Mouse (Mus musculus) kidney, embryonic 14.5 days (tissue): Measurements from ENCODE around the gene Mvd. TPM values are rescaled to one million over a fixed set of nuclear protein-coding genes. Genes with fewer than 3 reads are reported as not detected.

Source experiments
- ATAC-seq: fragments of 200-750 bp; cut with Nextera tagmentation; 2 replicates; pipeline ENCODE4 v1.8.0; 2017; ENCODE audit warnings: moderate number of reproducible peaks, mild to moderate bottlenecking, moderate TSS enrichment, moderate library complexity; ENCODE audit not compliant: low FRiP score, low TSS enrichment
- H3K27ac ChIP-seq: fragments of 300-500 bp; sonication (generic); 2 replicates; pipeline ENCODE4 v1.5.1; 2014; ENCODE audit warnings: low read depth, mild to moderate bottlenecking, low read length, moderate library complexity, mixed read lengths
- H3K27me3 ChIP-seq: fragments of 300-500 bp; sonication (generic); 2 replicates; pipeline ENCODE4 v1.6.1; 2014; ENCODE audit warnings: mild to moderate bottlenecking, low read length; ENCODE audit not compliant: control insufficient read depth, insufficient read depth
- H3K36me3 ChIP-seq: fragments of 300-500 bp; sonication (generic); 2 replicates; pipeline ENCODE4 v1.6.1; 2014; ENCODE audit warnings: low read length, mixed read lengths; ENCODE audit not compliant: control insufficient read depth, insufficient read depth
- H3K4me1 ChIP-seq: fragments of 300-500 bp; sonication (generic); 2 replicates; pipeline ENCODE4 v1.6.1; 2014; ENCODE audit warnings: low read length, mixed read lengths; ENCODE audit not compliant: control insufficient read depth, insufficient read depth
- H3K4me2 ChIP-seq: fragments of 300-500 bp; sonication (generic); replicated peaks from 2 replicates; pipeline ENCODE4 v1.6.1; 2014; ENCODE audit warnings: low read depth, mild to moderate bottlenecking, low read length
- H3K4me3 ChIP-seq: fragments of 300-500 bp; sonication (generic); 2 replicates; pipeline ENCODE4 v1.5.1; 2014; ENCODE audit warnings: mild to moderate bottlenecking, low read length
- H3K9ac ChIP-seq: fragments of 300-500 bp; sonication (generic); 2 replicates; pipeline ENCODE4 v1.6.1; 2014; ENCODE audit warnings: low read depth, mild to moderate bottlenecking, low read length, moderate library complexity
- H3K9me3 ChIP-seq: fragments of 300-500 bp; sonication (generic); 2 replicates; pipeline ENCODE4 v1.6.1; 2016; ENCODE audit warnings: low read length; ENCODE audit not compliant: control insufficient read depth
- WGBS: fragments of 180-500 bp; shearing (Covaris S2); extraction: QIAGEN DNeasy Blood & Tissue Kit; methylation state at CpG from one replicate; pipeline ENCODE4 v1.1.7; 2014; 5-methylcytosine and 5-hydroxymethylcytosine counted together
- polyA plus RNA-seq: library from polyadenylated mRNA; unstranded; fragments of >200 nt; fragmentation: Nextera tagmentation; extraction: Ambion mirVana; gene quantifications from 2 replicates; pipeline ENCODE4 v1.2.1, GENCODE M21; 2014

Gene Mvd
- polyA plus RNA-seq, 1 experiment from 2014 or later = 36.1 TPM

GRCm38 (mm10) chr8:122423659-122424058 lies 19.6 kb downstream of the Mvd start:
- WGBS = 47% methylated on average over 5 of the region's 5 CpGs
- Histone ChIP-seq H3K9me3 (no peaks in the 10 kb centered on the region), H3K4me3 (no peak overlapping the region), H3K4me1 (no peaks in the 10 kb centered on the region), H3K9ac (no peak overlapping the region), H3K27me3 (no peaks in the 10 kb centered on the region), H3K36me3 (peaks cover 8% of the 10 kb centered on the region), H3K4me2 (no peak overlapping the region), H3K27ac (no peak overlapping the region)
- ATAC-seq = 0 out of 2 replicates have a peak, but pooled peaks have one; percentile 21

GRCm38 (mm10) chr8:122423217-122423616 lies 20.0 kb downstream of the Mvd start:
- Histone ChIP-seq H3K9me3 (no peaks in the 10 kb centered on the region), H3K9ac (no peak overlapping the region), H3K4me1 (no peaks in the 10 kb centered on the region), H3K36me3 (peaks cover 12% of the 10 kb centered on the region), H3K27me3 (no peaks in the 10 kb centered on the region), H3K27ac (no peak overlapping the region), H3K4me2 (no peak overlapping the region), H3K4me3 (no peak overlapping the region)
- no peak for ATAC-seq
- WGBS = 86% methylated on average over 24 of the region's 24 CpGs

GRCm38 (mm10) chr8:122421376-122422070 lies 21.7 kb downstream of the Mvd start, which contains the start of gene Il17c:
Il17c (plus strand) TSS chr8:122422020.
- H3K27ac ChIP-seq = no peak within 1 kb of the TSS
- no peaks in the 10 kb centered on the region for H3K4me1 ChIP-seq
- no peaks in the 10 kb centered on the region for H3K27me3 ChIP-seq
- no peaks in the 10 kb centered on the region for H3K9me3 ChIP-seq
- H3K4me3 ChIP-seq = no peak within 1 kb of the TSS
- peaks cover 28% of the 10 kb centered on the region for H3K36me3 ChIP-seq
- H3K9ac ChIP-seq = no peak within 1 kb of the TSS
- no peak for ATAC-seq
- WGBS = 80% methylated on average over 14 of the region's 14 CpGs
- H3K4me2 ChIP-seq = no peak within 1 kb of the TSS

DNA sequence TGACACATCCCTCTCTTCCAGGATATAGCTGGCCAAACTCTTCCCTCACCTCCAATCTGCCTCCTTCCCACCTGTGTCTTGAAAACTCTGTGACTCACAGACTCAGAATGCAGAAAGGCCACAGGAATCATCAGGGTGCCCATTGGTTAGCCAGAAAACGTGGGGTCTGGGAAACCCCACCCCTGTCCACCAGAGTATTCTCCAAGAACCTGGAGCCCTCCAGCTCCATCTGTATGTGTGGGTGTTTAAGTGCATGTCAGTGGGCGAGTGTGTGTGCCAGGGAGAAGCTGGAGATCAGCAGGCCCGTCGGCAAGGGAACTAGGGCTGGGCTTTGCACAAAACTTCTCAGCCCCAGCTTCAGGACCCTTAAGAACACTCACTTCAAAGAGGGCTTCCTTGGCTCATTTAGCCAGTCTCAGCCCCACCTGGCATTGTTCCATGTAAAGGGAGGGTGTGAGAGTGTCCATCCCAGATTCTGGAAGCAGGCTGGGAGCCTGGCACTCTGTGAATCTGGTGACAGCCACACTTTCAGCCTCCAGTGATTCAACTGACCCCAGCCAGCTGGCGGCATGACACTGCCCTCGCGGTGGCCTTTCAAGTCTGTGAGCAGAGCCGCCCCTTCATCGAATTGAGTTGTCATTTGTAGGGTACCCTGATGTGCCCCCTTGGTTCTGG lies 23.2 kb downstream of the Mvd start:
- no peak overlapping the region for H3K4me2 ChIP-seq
- no peaks in the 10 kb centered on the region for H3K4me1 ChIP-seq
- peaks cover 40% of the 10 kb centered on the region for H3K36me3 ChIP-seq
- H3K27me3 ChIP-seq = no peaks in the 10 kb centered on the region
- no peaks in the 10 kb centered on the region for H3K9me3 ChIP-seq
- H3K4me3 ChIP-seq = no peak overlapping the region
- H3K27ac ChIP-seq = no peak overlapping the region
- no peak overlapping the region for H3K9ac ChIP-seq
- ATAC-seq = no peak
- WGBS = 65% methylated on average over 9 of the region's 9 CpGs

DNA sequence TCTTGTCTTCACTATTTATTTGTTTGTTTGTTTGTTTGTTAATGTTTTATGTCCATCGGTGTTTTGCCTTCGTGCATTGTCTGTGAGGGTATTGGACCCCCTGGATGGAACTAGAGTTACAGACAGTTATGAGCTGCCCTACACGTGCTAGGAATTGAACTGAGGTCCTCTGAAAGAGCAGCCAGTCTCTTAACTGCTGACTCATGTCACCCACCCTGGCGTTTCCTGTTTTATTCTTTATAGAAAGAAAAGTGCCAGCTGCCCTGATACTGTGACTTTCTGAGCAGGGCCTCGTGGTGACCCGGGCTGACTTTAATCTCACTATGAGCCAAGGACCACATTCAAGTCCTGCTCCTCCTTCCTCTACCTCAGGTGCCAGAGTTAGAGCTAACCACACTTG lies 27.7 kb downstream of the Mvd start:
- H3K9ac ChIP-seq = no peak overlapping the region; the same call in 1 of the 2 replicates

DNA sequence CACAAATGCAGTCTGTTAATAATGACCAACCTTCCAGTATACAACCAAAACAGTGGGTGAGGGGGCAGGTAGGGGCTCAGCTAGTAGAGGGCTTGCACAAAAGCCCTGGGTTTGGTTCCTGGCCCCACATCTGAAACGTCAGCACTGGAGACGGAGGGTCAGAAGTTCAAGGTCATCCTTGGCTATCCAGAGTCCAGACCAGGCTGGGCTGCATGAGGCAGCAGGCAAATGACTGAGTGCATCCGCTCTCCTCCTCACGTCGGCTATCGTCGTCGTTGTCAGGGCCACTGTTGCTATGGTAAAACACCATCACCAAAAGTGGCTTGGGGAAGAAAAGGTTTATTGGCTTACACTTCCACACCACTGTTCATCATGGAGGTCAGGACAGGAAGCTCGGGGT lies 28.9 kb downstream of the Mvd start:
- peaks cover 98% of the 10 kb centered on the region for H3K36me3 ChIP-seq

More for the DNA sequence above, 27.7 kb downstream of the Mvd start:
- H3K4me3 ChIP-seq = no peak overlapping the region
- no peak overlapping the region for H3K4me2 ChIP-seq
- H3K36me3 ChIP-seq = peaks cover 85% of the 10 kb centered on the region
- H3K4me1 ChIP-seq = no peaks in the 10 kb centered on the region
- H3K27ac ChIP-seq = no peak overlapping the region
- no peaks in the 10 kb centered on the region for H3K27me3 ChIP-seq
- no peak for ATAC-seq
- WGBS = 93% methylated on average over 6 of the region's 6 CpGs
- H3K9me3 ChIP-seq = no peaks in the 10 kb centered on the region

DNA sequence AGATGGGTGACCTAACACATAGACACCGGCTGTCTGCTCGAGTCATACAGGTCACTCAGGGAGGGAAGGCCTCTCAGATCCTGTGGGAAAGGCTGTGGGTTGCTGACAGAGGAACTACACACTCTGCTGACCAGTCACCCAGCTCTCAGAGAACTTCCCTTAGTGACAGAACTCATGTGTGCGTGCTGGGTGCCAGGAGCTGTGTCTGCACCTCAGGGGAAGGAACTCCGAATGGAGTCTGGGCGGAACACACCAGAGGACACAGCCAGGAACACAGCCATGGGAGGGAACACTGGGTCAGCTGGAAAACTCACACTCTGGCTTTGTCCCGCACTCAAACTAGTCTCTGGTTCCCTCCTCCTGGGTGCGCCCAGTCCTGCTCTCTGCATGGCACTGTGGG lies 35.5 kb downstream of the Mvd start:
- Histone ChIP-seq H3K27me3 (no peaks in the 10 kb centered on the region), H3K4me2 (no peak overlapping the region), H3K4me1 (no peaks in the 10 kb centered on the region), H3K9me3 (no peaks in the 10 kb centered on the region), H3K4me3 (no peak overlapping the region), H3K9ac (no peak overlapping the region), H3K36me3 (peaks cover 99% of the 10 kb centered on the region), H3K27ac (no peak overlapping the region)
- 98% methylated on average over 7 of the region's 7 CpGs for WGBS
- ATAC-seq = no peak

More for the DNA sequence above, 28.9 kb downstream of the Mvd start:
- Histone ChIP-seq H3K4me1 (no peaks in the 10 kb centered on the region), H3K9me3 (no peaks in the 10 kb centered on the region), H3K27ac (no peak overlapping the region), H3K9ac (no peak overlapping the region), H3K4me2 (no peak overlapping the region), H3K27me3 (no peaks in the 10 kb centered on the region), H3K4me3 (no peak overlapping the region)
- ATAC-seq = no peak
- 82% methylated on average over 9 of the region's 9 CpGs for WGBS

GRCm38 (mm10) chr8:122405146-122405805 lies 37.9 kb downstream of the Mvd start:
- no peak overlapping the region for H3K4me2 ChIP-seq
- no peaks in the 10 kb centered on the region for H3K27me3 ChIP-seq
- H3K36me3 ChIP-seq = peaks cover 99% of the 10 kb centered on the region
- no peak overlapping the region for H3K27ac ChIP-seq
- 89% methylated on average over 9 of the region's 9 CpGs for WGBS
- H3K4me1 ChIP-seq = no peaks in the 10 kb centered on the region
- ATAC-seq = no peak
- H3K9ac ChIP-seq = no peak overlapping the region
- H3K4me3 ChIP-seq = no peak overlapping the region
- no peaks in the 10 kb centered on the region for H3K9me3 ChIP-seq

- no peak for ATAC-seq
- H3K4me3 ChIP-seq = no peak overlapping the region
- no peaks in the 10 kb centered on the region for H3K27me3 ChIP-seq
- no peaks in the 10 kb centered on the region for H3K9me3 ChIP-seq
- no peaks in the 10 kb centered on the region for H3K4me1 ChIP-seq
- WGBS = 96% methylated on average over 9 of the region's 9 CpGs
- H3K36me3 ChIP-seq = peaks cover 92% of the 10 kb centered on the region
- H3K4me2 ChIP-seq = no peak overlapping the region
- no peak overlapping the region for H3K27ac ChIP-seq
- H3K9ac ChIP-seq = no peak overlapping the region
These were observed 45.0 kb downstream of the Mvd start for GRCm38 (mm10) chr8:122398186-122398585.
